Mouse (Mus musculus) forebrain, postnatal 0 days (tissue): ENCODE measurements around the gene Zfp719. TPM values are rescaled to one million over a fixed set of nuclear protein-coding genes. Genes with fewer than 3 reads are reported as not detected.

Experiments used
- ATAC-seq: fragments of 200-750 bp; cut with Nextera tagmentation; 2 replicates; pipeline ENCODE4 v1.8.0; 2017; ENCODE audit warnings: mild to moderate bottlenecking, moderate library complexity
- DNase-seq: peaks from one replicate; pipeline ENCODE4 v3.0.0-alpha.2; 2015
- H3K27ac ChIP-seq: fragments of 300-500 bp; sonication (generic); 2 replicates; pipeline ENCODE4 v1.5.1; 2014; ENCODE audit warnings: low read depth, mild to moderate bottlenecking, antibody characterized with exemption, low read length, moderate library complexity, mixed read lengths
- H3K27me3 ChIP-seq: fragments of 300-500 bp; sonication (generic); 2 replicates; pipeline ENCODE4 v1.6.1; 2014; ENCODE audit warnings: mild to moderate bottlenecking, low read length, mixed read lengths; ENCODE audit not compliant: insufficient read depth
- H3K36me3 ChIP-seq: fragments of 300-500 bp; sonication (generic); 2 replicates; pipeline ENCODE4 v1.6.1; 2014; ENCODE audit warnings: mild to moderate bottlenecking, moderate library complexity; ENCODE audit not compliant: insufficient read depth
- H3K4me1 ChIP-seq: fragments of 300-500 bp; sonication (generic); 2 replicates; pipeline ENCODE4 v1.6.1; 2014; ENCODE audit warnings: antibody characterized with exemption; ENCODE audit not compliant: insufficient read depth
- H3K4me2 ChIP-seq: fragments of 300-500 bp; sonication (generic); 2 replicates; pipeline ENCODE4 v1.6.1; 2014; ENCODE audit warnings: low read depth, mild to moderate bottlenecking, moderate library complexity
- H3K4me3 ChIP-seq: fragments of 300-500 bp; sonication (generic); 2 replicates; pipeline ENCODE4 v1.5.1; 2014; ENCODE audit warnings: low read depth, low read length, mixed read lengths
- H3K9ac ChIP-seq: fragments of 300-500 bp; sonication (generic); 2 replicates; pipeline ENCODE4 v1.6.1; 2014; ENCODE audit warnings: mild to moderate bottlenecking
- H3K9me3 ChIP-seq: fragments of 300-500 bp; sonication (generic); 2 replicates; pipeline ENCODE4 v1.6.1; 2016; ENCODE audit warnings: low read length
- CTCF ChIP-seq: sonication (generic); IDR thresholded peaks from 2 replicates; pipeline ENCODE4 v1.5.1; 2016; ENCODE audit warnings: antibody characterized with exemption, control low read depth, low read depth
- WGBS: fragments of 180-500 bp; shearing (Covaris S2); extraction: QIAGEN DNeasy Blood & Tissue Kit; methylation state at CpG from one replicate; pipeline ENCODE4 v1.1.7; 2014; 5-methylcytosine and 5-hydroxymethylcytosine counted together
- polyA plus RNA-seq: library from polyadenylated mRNA; unstranded; fragments of >200 nt; fragmentation: Nextera tagmentation; extraction: Ambion mirVana; gene quantifications from 2 replicates; pipeline ENCODE4 v1.2.1, GENCODE M21; 2015
- total RNA-seq: library from RNA; depleted of rRNA; stranded (reverse); fragments of >200 nt; gene quantifications from 2 replicates; pipeline ENCODE4 v1.2.3, GENCODE M21; 2014

The Zfp719 gene
- total and polyA plus RNA-seq, 2 experiments from 2014 or later, result 5.8 to 22.5 TPM

- Histone ChIP-seq H3K27ac (no peak overlapping the region), H3K9ac (no peak overlapping the region), H3K4me2 (no peak overlapping the region), H3K27me3 (no peaks in the 10 kb centered on the region), H3K36me3 (no peaks in the 10 kb centered on the region), H3K4me3 (no peak overlapping the region), H3K4me1 (no peaks in the 10 kb centered on the region), H3K9me3 (no peaks in the 10 kb centered on the region)
- 48% methylated on average over 5 of the region's 5 CpGs for WGBS
- TF ChIP-seq CTCF, result no peak
- ATAC-seq, result no peak
- DNase-seq, result peak; percentile 26
These were observed 31.7 kb upstream of the Zfp719 start for GRCm38 (mm10) chr7:43547666-43548065.

GRCm38 (mm10) chr7:43548206-43548605 lies 31.2 kb upstream of the Zfp719 start:
- Histone ChIP-seq H3K27ac (no peak overlapping the region), H3K9ac (no peak overlapping the region), H3K9me3 (no peaks in the 10 kb centered on the region), H3K27me3 (no peaks in the 10 kb centered on the region), H3K4me1 (no peaks in the 10 kb centered on the region), H3K36me3 (no peaks in the 10 kb centered on the region), H3K4me3 (no peak overlapping the region), H3K4me2 (no peak overlapping the region)
- 80% methylated on average over 4 of the region's 4 CpGs for WGBS
- DNase-seq, result no peak
- no peak for TF ChIP-seq CTCF
- ATAC-seq, result no peak

- Histone ChIP-seq H3K27ac (no peak overlapping the region), H3K9ac (no peak overlapping the region), H3K27me3 (no peaks in the 10 kb centered on the region), H3K9me3 (no peaks in the 10 kb centered on the region), H3K36me3 (no peaks in the 10 kb centered on the region), H3K4me2 (no peak overlapping the region), H3K4me1 (no peaks in the 10 kb centered on the region), H3K4me3 (no peak overlapping the region)
- no peak for DNase-seq
- 84% methylated on average over 4 of the region's 4 CpGs for WGBS
- ATAC-seq, result no peak
- TF ChIP-seq CTCF, result no peak
These were observed 26.3 kb upstream of the Zfp719 start for GRCm38 (mm10) chr7:43553153-43553552.

GRCm38 (mm10) chr7:43554550-43554949 lies 24.9 kb upstream of the Zfp719 start:
- H3K27ac ChIP-seq, result no peak overlapping the region
- ATAC-seq (no peak), DNase-seq (no peak)
- no peaks in the 10 kb centered on the region for H3K27me3 ChIP-seq
- no peaks in the 10 kb centered on the region for H3K36me3 ChIP-seq
- H3K4me2 ChIP-seq, result no peak overlapping the region
- H3K4me3 ChIP-seq, result no peak overlapping the region
- no peak overlapping the region for H3K9ac ChIP-seq
- no peak for TF ChIP-seq CTCF
- 76% methylated on average over 3 of the region's 3 CpGs for WGBS
- H3K9me3 ChIP-seq, result no peaks in the 10 kb centered on the region
- no peaks in the 10 kb centered on the region for H3K4me1 ChIP-seq

- no peaks in the 10 kb centered on the region for H3K36me3 ChIP-seq
- H3K4me2 ChIP-seq, result no peak overlapping the region
- H3K4me3 ChIP-seq, result no peak overlapping the region
- no peak for TF ChIP-seq CTCF
- H3K4me1 ChIP-seq, result no peaks in the 10 kb centered on the region
- H3K9me3 ChIP-seq, result no peaks in the 10 kb centered on the region
- WGBS, result 89% methylated on average over 5 of the region's 5 CpGs
- H3K27ac ChIP-seq, result no peak overlapping the region
- DNase-seq (no peak), ATAC-seq (no peak; the same call in 1 of the 2 replicates)
- H3K9ac ChIP-seq, result no peak overlapping the region
- no peaks in the 10 kb centered on the region for H3K27me3 ChIP-seq
These were observed 24.1 kb upstream of the Zfp719 start for GRCm38 (mm10) chr7:43555351-43555750.

- no peaks in the 10 kb centered on the region for H3K36me3 ChIP-seq
- no peak for TF ChIP-seq CTCF
- 83% methylated on average over 1 of the region's 1 CpGs for WGBS
These were observed 22.5 kb upstream of the Zfp719 start for GRCm38 (mm10) chr7:43556901-43557300.

GRCm38 (mm10) chr7:43562006-43562633 lies 17.3 kb upstream of the Zfp719 start, which contains the start of gene Zfp658:
Gene Zfp658, plus strand, starts transcription at chr7:43562256.
- 3% methylated on average over 27 of the region's 27 CpGs for WGBS
- peaks cover 11% of the 10 kb centered on the region for H3K4me1 ChIP-seq
- peak within 1 kb of the TSS; percentile 68 for H3K9ac ChIP-seq
- peaks cover 20% of the 10 kb centered on the region for H3K36me3 ChIP-seq
- H3K27me3 ChIP-seq, result no peaks in the 10 kb centered on the region
- peak within 1 kb of the TSS; percentile 81 for H3K4me3 ChIP-seq
- H3K9me3 ChIP-seq, result no peaks in the 10 kb centered on the region
- peak within 1 kb of the TSS; percentile 83 for H3K4me2 ChIP-seq
- peak; percentile 97 for DNase-seq
- peak; percentile 45 for TF ChIP-seq CTCF
- H3K27ac ChIP-seq, result peak within 1 kb of the TSS; percentile 93
- ATAC-seq, result peak; percentile 95

More at GRCm38 (mm10) chr7:43556901-43557300, 22.5 kb upstream of the Zfp719 start:
- H3K27ac ChIP-seq, result no peak overlapping the region
- no peaks in the 10 kb centered on the region for H3K4me1 ChIP-seq
- no peak overlapping the region for H3K4me2 ChIP-seq
- ATAC-seq (no peak; the same call in 1 of the 2 replicates), DNase-seq (no peak)
- H3K9ac ChIP-seq, result no peak overlapping the region
- H3K4me3 ChIP-seq, result no peak overlapping the region
- no peaks in the 10 kb centered on the region for H3K9me3 ChIP-seq
- no peaks in the 10 kb centered on the region for H3K27me3 ChIP-seq
